Mouse (Mus musculus): ENCODE measurements around the gene Cxcl17. TPM values are rescaled to one million over a fixed set of nuclear protein-coding genes. Genes with fewer than 3 reads are reported as not detected.

Gene Cxcl17
- polyA plus RNA-seq, 1 experiment = not detected

GRCm38 (mm10) chr7:25376556-25376955, 36.1 kb downstream of the Cxcl17 start:
- H3K4me3 ChIP-seq (ENCODE audit: insufficient read depth, low read length) = peak overlapping the region; percentile 15
- peak overlapping the region; percentile 1; the same call in 1 of the 2 replicates for H3K27ac ChIP-seq (ENCODE audit: insufficient read depth, low read length)
- no peaks in the 10 kb centered on the region; the same call in 1 of the 2 replicates for H3K4me1 ChIP-seq (ENCODE audit: control insufficient read depth, insufficient read depth, low read length)
- TF ChIP-seq POLR2A (IDR thresholded peaks at IDR 0.05; ENCODE audit: low read depth, low read length) (no peak), CTCF (IDR thresholded peaks at IDR 0.05; ENCODE audit: borderline replicate concordance, insufficient read depth, low read length) (no peak)

GRCm38 (mm10) chr7:25372441-25372840, 40.2 kb downstream of the Cxcl17 start:
- Histone ChIP-seq H3K4me1 (ENCODE audit: control insufficient read depth, insufficient read depth, low read length) (no peaks in the 10 kb centered on the region; the same call in 1 of the 2 replicates), H3K27ac (ENCODE audit: insufficient read depth, low read length) (no peak overlapping the region), H3K4me3 (ENCODE audit: insufficient read depth, low read length) (no peak overlapping the region)
- TF ChIP-seq CTCF (IDR thresholded peaks at IDR 0.05; ENCODE audit: borderline replicate concordance, insufficient read depth, low read length) = no peak

GRCm38 (mm10) chr7:25369058-25369749, 43.5 kb downstream of the Cxcl17 start, which contains the start of gene Cnfn:
Gene Cnfn (minus strand): TSS chr7:25369724.
- Histone ChIP-seq H3K4me3 (ENCODE audit: insufficient read depth, low read length) (no peak within 1 kb of the TSS), H3K4me1 (ENCODE audit: control insufficient read depth, insufficient read depth, low read length) (no peaks in the 10 kb centered on the region), H3K27ac (ENCODE audit: insufficient read depth, low read length) (no peak within 1 kb of the TSS)
- TF ChIP-seq CTCF (IDR thresholded peaks at IDR 0.05; ENCODE audit: borderline replicate concordance, insufficient read depth, low read length) (no peak), POLR2A (IDR thresholded peaks at IDR 0.05; ENCODE audit: low read depth, low read length) (no peak)

GRCm38 (mm10) chr7:25368333-25368732, 44.4 kb downstream of the Cxcl17 start:
- no peak for TF ChIP-seq CTCF (IDR thresholded peaks at IDR 0.05; ENCODE audit: borderline replicate concordance, insufficient read depth, low read length)
- TF ChIP-seq POLR2A (IDR thresholded peaks at IDR 0.05; ENCODE audit: low read depth, low read length) = no peak
- H3K4me1 ChIP-seq (ENCODE audit: control insufficient read depth, insufficient read depth, low read length) = no peaks in the 10 kb centered on the region
- no peak overlapping the region for H3K27ac ChIP-seq (ENCODE audit: insufficient read depth, low read length)
- no peak overlapping the region for H3K4me3 ChIP-seq (ENCODE audit: insufficient read depth, low read length)

- Histone ChIP-seq H3K27ac (ENCODE audit: insufficient read depth, low read length) (no peak overlapping the region), H3K4me1 (ENCODE audit: control insufficient read depth, insufficient read depth, low read length) (no peaks in the 10 kb centered on the region), H3K4me3 (ENCODE audit: insufficient read depth, low read length) (no peak overlapping the region)
- peak; percentile 40; the same call in 1 of the 2 replicates for TF ChIP-seq CTCF (IDR thresholded peaks at IDR 0.05; ENCODE audit: borderline replicate concordance, insufficient read depth, low read length)
- no peak for TF ChIP-seq POLR2A (IDR thresholded peaks at IDR 0.05; ENCODE audit: low read depth, low read length)
Measured at GRCm38 (mm10) chr7:25367632-25368293, 44.9 kb downstream of the Cxcl17 start.

GRCm38 (mm10) chr7:25365937-25366625, 46.6 kb downstream of the Cxcl17 start:
- Histone ChIP-seq H3K4me1 (ENCODE audit: control insufficient read depth, insufficient read depth, low read length) (no peaks in the 10 kb centered on the region), H3K4me3 (ENCODE audit: insufficient read depth, low read length) (no peak overlapping the region), H3K27ac (ENCODE audit: insufficient read depth, low read length) (no peak overlapping the region)
- no peak for TF ChIP-seq POLR2A (IDR thresholded peaks at IDR 0.05; ENCODE audit: low read depth, low read length)
- no peak for TF ChIP-seq CTCF (IDR thresholded peaks at IDR 0.05; ENCODE audit: borderline replicate concordance, insufficient read depth, low read length)

GRCm38 (mm10) chr7:25363632-25364031, 49.1 kb downstream of the Cxcl17 start:
- Histone ChIP-seq H3K4me1 (ENCODE audit: control insufficient read depth, insufficient read depth, low read length) (no peaks in the 10 kb centered on the region), H3K4me3 (ENCODE audit: insufficient read depth, low read length) (no peak overlapping the region), H3K27ac (ENCODE audit: insufficient read depth, low read length) (no peak overlapping the region)
- TF ChIP-seq CTCF (IDR thresholded peaks at IDR 0.05; ENCODE audit: borderline replicate concordance, insufficient read depth, low read length) (no peak), POLR2A (IDR thresholded peaks at IDR 0.05; ENCODE audit: low read depth, low read length) (no peak)

GRCm38 (mm10) chr7:25363151-25363550, 49.5 kb downstream of the Cxcl17 start:
- no peaks in the 10 kb centered on the region for H3K4me1 ChIP-seq (ENCODE audit: control insufficient read depth, insufficient read depth, low read length)
- TF ChIP-seq CTCF (IDR thresholded peaks at IDR 0.05; ENCODE audit: borderline replicate concordance, insufficient read depth, low read length) = no peak; the same call in 1 of the 2 replicates
- no peak overlapping the region for H3K4me3 ChIP-seq (ENCODE audit: insufficient read depth, low read length)
- H3K27ac ChIP-seq (ENCODE audit: insufficient read depth, low read length) = no peak overlapping the region

GRCm38 (mm10) chr7:25358721-25359206, 53.9 kb downstream of the Cxcl17 start:
- no peak for TF ChIP-seq POLR2A (IDR thresholded peaks at IDR 0.05; ENCODE audit: low read depth, low read length)
- no peak for TF ChIP-seq CTCF (IDR thresholded peaks at IDR 0.05; ENCODE audit: borderline replicate concordance, insufficient read depth, low read length)
- no peaks in the 10 kb centered on the region for H3K4me1 ChIP-seq (ENCODE audit: control insufficient read depth, insufficient read depth, low read length)
- no peak overlapping the region for H3K4me3 ChIP-seq (ENCODE audit: insufficient read depth, low read length)
- no peak overlapping the region for H3K27ac ChIP-seq (ENCODE audit: insufficient read depth, low read length)

Other genes starting within 250 kb of the Cxcl17 start
- gene Pou2f2, start 233.2 kb downstream of the Cxcl17 start, polyA plus RNA-seq (2011; ENCODE audit: insufficient read length, low read depth, missing spikeins) = 0.07 and 0.68 TPM in 2 replicates
- 2.3 and 2.5 TPM in 2 replicates for gene Dedd2, start 192.3 kb downstream of the Cxcl17 start, polyA plus RNA-seq (2011; ENCODE audit: insufficient read length, low read depth, missing spikeins)
- 9.3 and 9.7 TPM in 2 replicates for gene Zfp526, start 191.5 kb downstream of the Cxcl17 start, polyA plus RNA-seq (2011; ENCODE audit: insufficient read length, low read depth, missing spikeins)
- 70.6 and 72.5 TPM in 2 replicates for gene Gsk3a, start 175.0 kb downstream of the Cxcl17 start, polyA plus RNA-seq (2011; ENCODE audit: insufficient read length, low read depth, missing spikeins)
- 64.5 and 70.9 TPM in 2 replicates for gene Erf, start 162.1 kb downstream of the Cxcl17 start, polyA plus RNA-seq (2011; ENCODE audit: insufficient read length, low read depth, missing spikeins)
- gene Cic, start 145.2 kb downstream of the Cxcl17 start, polyA plus RNA-seq (2011; ENCODE audit: insufficient read length, low read depth, missing spikeins) = 138 and 152 TPM in 2 replicates
- gene Pafah1b3, start 114.9 kb downstream of the Cxcl17 start, polyA plus RNA-seq (2011; ENCODE audit: insufficient read length, low read depth, missing spikeins) = 46.2 and 48.8 TPM in 2 replicates
- not detected in 2 replicates for gene Prr19, start 111.5 kb downstream of the Cxcl17 start, polyA plus RNA-seq (2011; ENCODE audit: insufficient read length, low read depth, missing spikeins)
- not detected in 2 replicates for gene Tmem145, start 106.8 kb downstream of the Cxcl17 start, polyA plus RNA-seq (2011; ENCODE audit: insufficient read length, low read depth, missing spikeins)
- 32.9 and 38.3 TPM in 2 replicates for gene Megf8, start 95.7 kb downstream of the Cxcl17 start, polyA plus RNA-seq (2011; ENCODE audit: insufficient read length, low read depth, missing spikeins)
- gene Cnfn, start 43.2 kb downstream of the Cxcl17 start, polyA plus RNA-seq (2011; ENCODE audit: insufficient read length, low read depth, missing spikeins) = not detected in 2 replicates
- 4.6 and 19.4 TPM in 2 replicates for gene Lipe, start 14.2 kb downstream of the Cxcl17 start, polyA plus RNA-seq (2011; ENCODE audit: insufficient read length, low read depth, missing spikeins)
- gene Ceacam1, start 64.7 kb upstream of the Cxcl17 start, polyA plus RNA-seq (2011; ENCODE audit: insufficient read length, low read depth, missing spikeins) = not detected in 2 replicates
- not detected in 2 replicates for gene Ceacam2, start 127.0 kb upstream of the Cxcl17 start, polyA plus RNA-seq (2011; ENCODE audit: insufficient read length, low read depth, missing spikeins)
- not detected in 2 replicates for gene Erich4, start 203.0 kb upstream of the Cxcl17 start, polyA plus RNA-seq (2011; ENCODE audit: insufficient read length, low read depth, missing spikeins)
- 8.2 and 16.7 TPM in 2 replicates for gene Dmac2, start 206.5 kb upstream of the Cxcl17 start, polyA plus RNA-seq (2011; ENCODE audit: insufficient read length, low read depth, missing spikeins)
- 0.68 and 0.83 TPM in 2 replicates for gene B3gnt8, start 213.8 kb upstream of the Cxcl17 start, polyA plus RNA-seq (2011; ENCODE audit: insufficient read length, low read depth, missing spikeins)
- 15.5 and 16.4 TPM in 2 replicates for gene Bckdha, start 246.1 kb upstream of the Cxcl17 start, polyA plus RNA-seq (2011; ENCODE audit: insufficient read length, low read depth, missing spikeins)
- gene Exosc5, start 246.3 kb upstream of the Cxcl17 start, polyA plus RNA-seq (2011; ENCODE audit: insufficient read length, low read depth, missing spikeins) = 21.6 and 25.3 TPM in 2 replicates

Data from embryonic fibroblast, embryonic 13.5 days (primary cell).